Mouse (Mus musculus): ENCODE data around the gene H2-Eb2.

- TF ChIP-seq POLR2A (IDR thresholded peaks at IDR 0.05; ENCODE audit: insufficient read depth, low read depth, low read length) = no peak
- TF ChIP-seq CTCF (IDR thresholded peaks at IDR 0.05; ENCODE audit: insufficient read depth, low read depth, low read length) = no peak
These were observed 59.2 kb downstream of the H2-Eb2 start for GRCm38 (mm10) chr17:34384699-34385098.

Data from olfactory bulb, adult 2 months (tissue).